Mouse (Mus musculus) erythroblast, adult 5-6 weeks (primary cell): ENCODE results near the gene Wnt10a. TPM values are rescaled to one million over a fixed set of nuclear protein-coding genes. Genes with fewer than 3 reads are reported as not detected.

ENCODE experiments used
- ATAC-seq: replicated peaks from 2 replicates; pipeline ENCODE4 v1.8.0; 2016; ENCODE audit warnings: moderate number of reproducible peaks, mild to moderate bottlenecking, moderate TSS enrichment, inconsistent platforms; ENCODE audit not compliant: poor library complexity, low FRiP score, severe bottlenecking
- total RNA-seq, 2 experiments: library from RNA; stranded (forward) in 1 of 2; stranded (reverse) in 1 of 2; fragments of 150-400 nt in 1 of 2; fragments of 200-764, 138-1000 nt in 1 of 2; gene quantifications; 2 replicates each; pipeline versions ENCODE4 v1.2.3 to v1.2.4; 2015 to 2017; ENCODE audit warnings: low replicate concordance in 2 of 2

The Wnt10a gene
- total RNA-seq, 2 experiments from 2014 or later, result not detected

- no peak for ATAC-seq
These were observed 7.8 kb upstream of the Wnt10a start for GRCm38 (mm10) chr1:74783554-74783953.

DNA sequence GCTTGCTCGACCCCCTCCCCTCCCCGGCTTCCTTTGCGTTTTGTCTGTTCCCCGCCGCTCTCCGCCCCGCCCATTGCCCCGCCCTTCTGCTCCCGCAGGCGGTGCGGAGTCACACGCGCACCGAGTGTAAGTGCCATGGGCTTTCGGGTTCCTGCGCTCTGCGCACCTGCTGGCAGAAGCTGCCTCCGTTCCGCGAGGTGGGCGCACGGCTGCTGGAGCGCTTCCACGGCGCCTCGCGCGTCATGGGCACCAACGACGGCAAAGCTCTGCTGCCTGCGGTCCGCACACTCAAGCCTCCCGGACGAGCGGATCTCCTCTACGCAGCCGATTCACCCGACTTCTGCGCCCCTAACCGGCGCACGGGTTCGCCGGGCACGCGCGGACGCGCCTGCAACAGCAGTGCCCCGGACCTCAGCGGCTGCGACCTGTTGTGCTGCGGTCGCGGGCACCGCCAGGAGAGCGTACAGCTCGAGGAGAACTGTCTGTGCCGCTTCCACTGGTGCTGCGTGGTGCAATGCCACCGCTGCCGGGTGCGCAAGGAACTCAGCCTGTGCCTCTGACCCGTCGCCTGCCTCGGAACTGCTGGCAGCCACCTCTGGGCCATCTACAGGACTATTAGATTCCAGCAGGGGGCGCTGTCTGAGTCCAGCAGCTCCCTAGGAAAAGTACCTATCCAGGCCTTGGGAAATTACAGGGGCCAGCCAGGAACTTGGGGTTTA, 7.1 kb upstream of the Wnt10a start:
- ATAC-seq, result no peak

DNA sequence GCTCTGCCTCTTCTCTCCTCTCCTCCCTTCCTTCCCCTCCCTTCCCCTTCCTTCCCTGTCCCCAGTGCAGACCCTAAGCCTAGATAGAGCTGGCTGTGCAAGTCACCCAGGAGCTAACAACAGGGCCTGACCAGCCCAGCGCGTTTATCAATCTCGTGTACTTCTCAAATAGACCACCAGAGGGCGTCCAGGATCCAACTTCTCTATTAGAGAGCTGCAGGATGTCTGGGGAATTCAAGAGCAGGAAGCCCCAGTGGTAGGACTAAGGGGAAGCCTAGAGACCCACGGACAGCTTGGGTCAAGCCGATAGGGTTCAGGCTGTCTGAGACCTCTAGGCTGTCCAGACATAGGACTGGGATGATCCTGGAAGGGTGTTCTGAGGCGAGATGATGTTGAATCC, 3.5 kb upstream of the Wnt10a start:
- peak; percentile 63; the same call in 1 of the 2 replicates for ATAC-seq

- no peak for ATAC-seq
These were observed 2.6 kb upstream of the Wnt10a start for GRCm38 (mm10) chr1:74788603-74789176.

DNA sequence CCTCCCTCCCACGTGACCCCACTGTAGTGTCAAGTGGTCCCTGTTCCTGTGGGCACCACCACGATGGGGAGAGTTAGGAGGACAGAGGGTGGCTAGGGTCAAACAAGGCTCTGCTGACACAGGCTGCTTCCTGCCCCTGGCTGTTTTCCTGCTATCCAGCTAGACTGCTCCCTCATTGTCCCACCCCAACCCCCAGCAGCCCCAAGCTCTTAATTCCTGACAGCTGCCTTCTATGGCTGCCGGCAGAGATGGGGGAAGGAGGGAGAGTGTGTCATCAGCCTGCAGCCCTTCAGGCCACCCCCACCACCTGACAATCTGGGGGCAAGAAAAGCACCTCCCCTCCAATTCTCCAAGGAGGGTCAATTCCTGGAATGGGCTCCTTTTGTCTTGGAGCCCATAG, 1.2 kb upstream of the Wnt10a start:
- ATAC-seq, result no peak

DNA sequence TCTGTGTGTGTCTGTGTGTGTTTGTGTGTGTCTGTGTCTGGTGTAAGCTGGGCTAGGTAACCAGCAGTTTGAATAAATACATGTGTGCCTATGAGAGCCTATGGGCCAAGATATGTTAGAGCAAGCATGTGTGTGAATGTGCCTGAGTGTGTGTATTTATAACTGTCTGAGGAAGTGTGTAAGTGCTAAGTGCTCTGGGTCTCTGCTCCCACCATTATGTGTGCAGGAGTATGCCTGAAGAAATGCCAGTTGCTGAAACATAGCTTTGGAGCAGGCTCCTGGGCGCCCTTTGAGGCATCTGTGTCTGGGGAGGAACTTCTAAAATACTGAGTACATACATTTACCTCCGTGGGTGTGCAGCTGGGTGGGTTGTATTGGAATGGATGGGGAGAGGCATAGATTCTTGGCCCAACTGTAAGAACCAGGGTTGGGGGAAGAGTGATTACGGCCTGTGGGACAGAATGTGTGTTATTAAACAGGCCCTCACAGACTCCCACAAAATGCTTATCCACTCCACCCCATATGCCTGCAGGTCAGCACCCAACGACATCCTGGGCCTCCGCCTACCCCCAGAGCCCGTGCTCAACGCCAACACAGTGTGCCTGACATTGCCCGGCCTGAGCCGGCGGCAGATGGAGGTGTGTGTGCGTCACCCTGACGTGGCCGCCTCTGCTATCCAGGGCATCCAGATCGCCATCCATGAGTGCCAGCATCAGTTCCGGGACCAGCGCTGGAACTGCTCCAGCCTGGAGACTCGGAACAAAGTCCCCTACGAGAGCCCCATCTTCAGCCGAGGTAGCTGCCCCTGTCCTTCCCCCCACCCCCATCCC, 1.7 kb downstream of the Wnt10a start:
- ATAC-seq, result no peak

DNA sequence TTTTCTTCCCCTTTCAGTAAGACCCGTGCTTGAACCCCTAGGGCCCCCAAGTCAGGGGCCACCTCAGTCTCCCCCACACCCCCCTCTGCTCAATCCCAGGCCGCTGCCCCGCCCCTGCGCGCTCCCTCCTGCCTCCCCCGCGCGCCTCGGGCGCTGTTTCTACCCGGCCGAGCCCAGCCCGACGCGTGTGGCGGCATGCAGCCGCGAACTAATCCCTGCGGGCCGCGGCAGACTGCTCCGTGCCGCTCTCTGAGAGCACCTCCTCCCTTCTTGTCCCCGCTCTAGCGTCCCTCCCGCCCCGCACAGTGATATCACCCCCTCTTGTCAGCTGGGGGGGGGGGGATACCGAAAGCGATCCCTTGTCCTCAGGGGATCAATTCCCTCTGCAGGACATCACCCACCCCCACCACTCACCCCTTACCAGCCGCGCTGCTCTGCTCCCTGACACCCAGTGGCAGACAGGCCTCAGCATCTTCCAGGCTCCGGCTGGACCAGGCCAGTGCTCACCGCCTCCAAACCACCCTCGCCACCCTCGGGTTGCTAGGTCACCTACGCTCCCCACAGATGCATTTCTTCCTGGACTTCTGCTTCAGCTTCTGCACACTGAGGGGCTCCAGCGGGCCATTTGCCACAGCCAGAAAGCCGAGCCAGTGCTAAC, 3.3 kb downstream of the Wnt10a start:
- no peak for ATAC-seq

GRCm38 (mm10) chr1:74795145-74795529, 3.8 kb downstream of the Wnt10a start:
- ATAC-seq, result no peak

GRCm38 (mm10) chr1:74797459-74797858, 6.1 kb downstream of the Wnt10a start:
- no peak for ATAC-seq

GRCm38 (mm10) chr1:74800424-74800888, 9.1 kb downstream of the Wnt10a start:
- ATAC-seq, result no peak

GRCm38 (mm10) chr1:74801631-74802140, 10.4 kb downstream of the Wnt10a start:
- no peak for ATAC-seq

DNA sequence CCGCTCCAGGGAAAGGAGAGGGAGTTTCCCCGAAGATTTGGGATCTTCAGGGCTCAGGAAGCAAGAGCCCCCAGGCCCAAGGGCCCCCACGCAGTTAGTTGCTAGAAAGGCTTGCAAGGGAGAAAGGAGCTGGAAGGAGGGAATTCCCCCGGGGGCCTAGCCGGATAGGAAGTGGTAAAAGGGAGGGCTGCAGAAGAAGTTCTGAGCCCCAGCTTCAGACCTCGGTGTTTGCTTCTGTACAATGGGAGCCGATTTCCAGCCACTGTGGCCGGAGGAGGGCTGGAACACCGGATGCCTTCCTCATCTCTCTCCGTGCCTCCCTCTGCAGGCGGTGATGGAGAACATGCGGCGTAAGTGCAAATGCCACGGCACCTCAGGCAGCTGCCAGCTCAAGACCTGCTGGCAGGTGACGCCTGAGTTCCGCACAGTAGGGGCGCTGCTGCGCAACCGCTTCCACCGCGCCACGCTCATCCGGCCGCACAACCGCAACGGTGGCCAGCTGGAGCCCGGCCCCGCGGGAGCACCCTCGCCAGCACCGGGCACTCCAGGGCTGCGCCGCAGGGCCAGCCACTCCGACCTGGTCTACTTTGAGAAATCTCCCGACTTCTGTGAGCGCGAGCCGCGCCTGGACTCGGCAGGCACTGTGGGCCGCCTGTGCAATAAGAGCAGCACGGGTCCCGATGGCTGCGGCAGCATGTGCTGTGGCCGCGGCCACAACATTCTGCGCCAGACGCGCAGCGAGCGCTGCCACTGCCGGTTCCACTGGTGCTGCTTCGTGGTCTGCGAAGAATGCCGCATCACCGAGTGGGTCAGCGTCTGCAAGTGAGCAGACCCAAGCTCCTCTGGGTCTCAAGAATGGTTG, 11.7 kb downstream of the Wnt10a start:
- ATAC-seq, result no peak

- ATAC-seq, result no peak
These were observed 13.0 kb downstream of the Wnt10a start for GRCm38 (mm10) chr1:74804211-74804870.

- ATAC-seq, result no peak
These were observed 14.1 kb downstream of the Wnt10a start for GRCm38 (mm10) chr1:74805340-74805835.

DNA sequence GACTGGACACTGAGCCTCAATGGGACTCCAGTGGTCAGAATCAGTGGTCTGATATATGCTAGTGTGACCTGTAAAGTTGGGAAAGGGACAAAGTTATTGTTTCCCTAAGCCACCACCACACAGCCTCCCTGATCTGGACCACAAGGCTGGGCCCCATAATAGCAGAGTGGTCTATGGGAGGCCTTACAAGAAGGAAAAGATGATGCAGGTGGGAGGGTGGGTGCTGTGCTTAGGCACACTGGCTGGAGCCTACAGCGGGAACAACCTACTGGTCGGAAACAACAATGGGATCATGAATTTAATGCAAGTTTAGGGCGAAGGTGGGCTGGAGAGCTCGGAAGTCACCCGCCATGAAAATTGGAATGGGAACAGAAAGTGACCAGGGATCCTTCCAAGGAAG, 14.5 kb downstream of the Wnt10a start:
- no peak for ATAC-seq

DNA sequence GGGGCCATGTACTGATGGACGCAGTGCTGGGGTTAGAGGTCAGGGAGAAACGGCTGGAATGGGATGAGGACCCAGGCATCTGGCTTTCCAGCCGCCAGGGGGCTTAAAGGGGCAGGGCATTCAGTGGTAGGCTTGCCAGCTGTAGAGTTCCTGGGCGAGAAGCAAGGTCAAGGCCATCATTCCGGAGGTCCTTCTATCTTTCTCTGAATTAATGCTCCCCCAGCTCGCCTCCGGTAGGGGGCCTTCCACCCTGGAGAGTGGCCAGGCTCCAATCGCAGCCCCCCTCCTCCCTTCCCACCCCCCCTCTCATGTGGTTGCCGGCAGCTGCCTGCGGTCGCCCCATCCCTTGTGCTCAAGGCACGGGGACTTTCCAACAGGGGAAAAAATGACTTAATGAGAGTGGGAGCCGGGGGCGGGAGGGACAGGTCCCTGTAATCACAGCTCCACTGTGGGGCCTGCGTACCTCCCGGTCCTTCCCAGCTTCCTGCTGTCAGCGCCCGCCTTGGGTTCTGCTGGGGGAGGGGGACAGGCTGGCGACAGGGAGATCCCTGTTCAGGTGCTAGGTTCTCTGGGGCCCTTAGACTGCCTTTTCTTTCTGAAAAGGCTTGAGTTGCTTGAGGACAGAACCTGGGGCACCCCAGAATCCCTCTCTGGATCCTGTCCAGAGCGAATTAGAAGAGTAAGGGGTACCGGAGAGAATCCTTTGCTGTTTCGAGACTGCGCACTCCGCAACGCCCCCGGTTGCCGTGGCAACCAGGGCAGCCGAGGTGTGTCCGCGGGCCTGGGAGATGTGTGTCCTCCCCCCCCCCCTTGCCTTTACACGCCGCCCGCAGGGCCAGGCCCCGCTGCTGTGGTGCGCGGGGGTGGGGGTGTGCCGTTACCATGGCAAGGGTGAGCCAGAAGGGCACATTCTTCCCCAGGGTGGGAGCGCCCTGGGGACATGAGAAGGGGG, 15.3 kb downstream of the Wnt10a start:
- no peak for ATAC-seq

- ATAC-seq, result no peak
These were observed 16.3 kb downstream of the Wnt10a start for GRCm38 (mm10) chr1:74807551-74808071.
